Mouse (Mus musculus) forebrain, embryonic 12.5 days (tissue): ENCODE results near the gene Herpud2. TPM values are rescaled to one million over a fixed set of nuclear protein-coding genes. Genes with fewer than 3 reads are reported as not detected.

Source experiments
- ATAC-seq: fragments of 200-750 bp; cut with Nextera tagmentation; 2 replicates; pipeline ENCODE4 v1.8.0; 2017; ENCODE audit warnings: moderate TSS enrichment; ENCODE audit not compliant: low FRiP score
- H3K27ac ChIP-seq: fragments of 300-500 bp; sonication (generic); 2 replicates; pipeline ENCODE4 v1.5.1; 2016; ENCODE audit warnings: mild to moderate bottlenecking
- H3K27me3 ChIP-seq: fragments of 300-500 bp; sonication (generic); 2 replicates; pipeline ENCODE4 v1.6.1; 2016; ENCODE audit warnings: mild to moderate bottlenecking
- H3K36me3 ChIP-seq: fragments of 300-500 bp; sonication (generic); replicated peaks from 2 replicates; pipeline ENCODE4 v1.6.1; 2016; ENCODE audit warnings: mild to moderate bottlenecking
- H3K4me1 ChIP-seq: fragments of 300-500 bp; sonication (generic); 2 replicates; pipeline ENCODE4 v1.6.1; 2016
- H3K4me2 ChIP-seq: fragments of 300-500 bp; sonication (generic); 2 replicates; pipeline ENCODE4 v1.6.1; 2016; ENCODE audit warnings: mild to moderate bottlenecking, moderate library complexity
- H3K4me3 ChIP-seq: fragments of 300-500 bp; sonication (generic); replicated peaks from 2 replicates; pipeline ENCODE4 v1.5.1; 2016; ENCODE audit warnings: mild to moderate bottlenecking
- H3K9ac ChIP-seq: fragments of 300-500 bp; sonication (generic); 2 replicates; pipeline ENCODE4 v1.6.1; 2016; ENCODE audit warnings: mild to moderate bottlenecking
- H3K9me3 ChIP-seq: fragments of 300-500 bp; sonication (generic); 2 replicates; pipeline ENCODE4 v1.6.1; 2016
- WGBS: fragments of 180-500 bp; shearing (Covaris S2); methylation state at CpG from one replicate; pipeline ENCODE4 v1.1.7; 2016; 5-methylcytosine and 5-hydroxymethylcytosine counted together
- polyA plus RNA-seq: library from polyadenylated mRNA; unstranded; fragments of >200 nt; fragmentation: Nextera tagmentation; extraction: Ambion mirVana; gene quantifications from 2 replicates; pipeline ENCODE4 v1.2.1, GENCODE M21; 2016

The Herpud2 gene
- polyA plus RNA-seq, result 41.7 and 42.8 TPM in 2 replicates

DNA sequence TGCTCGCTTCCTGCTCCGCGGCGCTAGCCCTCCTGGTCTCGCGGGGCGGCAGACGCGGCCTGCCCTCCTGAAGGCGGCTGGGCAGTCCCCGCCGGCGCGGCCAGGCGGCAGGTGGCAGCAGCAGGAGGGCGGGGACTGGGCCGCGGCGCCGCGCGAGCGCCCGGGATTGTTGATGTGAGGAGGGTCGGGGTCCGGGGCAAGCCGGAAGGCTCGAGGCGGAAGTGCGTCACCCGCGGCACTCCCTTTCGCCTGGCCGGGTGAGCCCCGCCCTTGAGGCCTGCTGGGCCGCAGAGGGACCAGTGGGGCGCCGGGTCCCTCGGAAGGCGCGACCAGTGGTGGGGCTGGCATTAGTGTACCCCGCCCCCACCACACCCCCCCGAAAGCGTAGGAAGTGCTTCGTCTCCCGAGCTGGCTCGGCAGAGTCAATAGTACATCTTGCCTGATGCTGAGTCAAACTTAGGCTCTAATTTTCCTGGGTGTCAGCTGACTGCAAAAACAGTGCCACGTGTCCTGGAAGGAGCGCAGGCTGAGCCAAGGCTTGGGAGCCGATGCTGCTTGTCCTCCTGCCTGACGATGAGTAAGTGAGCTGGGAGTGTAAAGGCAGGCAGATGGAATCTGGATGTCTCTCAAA, at the start of gene Herpud2:
Herpud2 (minus strand) TSS at position 210 of the 631 bp plus-strand sequence.
- H3K27ac ChIP-seq, result peak within 1 kb of the TSS; percentile 99
- no peaks in the 10 kb centered on the region for H3K27me3 ChIP-seq
- peak within 1 kb of the TSS; percentile 95 for H3K4me3 ChIP-seq
- under 1% methylated on average over 45 of the region's 51 CpGs for WGBS
- H3K9ac ChIP-seq, result peak within 1 kb of the TSS; percentile 95
- peaks cover 23% of the 10 kb centered on the region for H3K4me1 ChIP-seq
- H3K9me3 ChIP-seq, result no peaks in the 10 kb centered on the region
- H3K36me3 ChIP-seq, result no peaks in the 10 kb centered on the region
- peak within 1 kb of the TSS; percentile 68 for H3K4me2 ChIP-seq
- peak; percentile 99 for ATAC-seq

- Histone ChIP-seq H3K9ac (no peak overlapping the region), H3K9me3 (no peaks in the 10 kb centered on the region), H3K36me3 (no peaks in the 10 kb centered on the region), H3K4me3 (no peak overlapping the region), H3K4me1 (no peaks in the 10 kb centered on the region; the same call in 1 of the 2 replicates), H3K27ac (no peak overlapping the region), H3K27me3 (no peaks in the 10 kb centered on the region), H3K4me2 (no peak overlapping the region)
- no peak for ATAC-seq
- 88% methylated on average over 3 of the region's 3 CpGs for WGBS
Measured at GRCm38 (mm10) chr9:25200987-25201386, 49.4 kb upstream of the Herpud2 start.

DNA sequence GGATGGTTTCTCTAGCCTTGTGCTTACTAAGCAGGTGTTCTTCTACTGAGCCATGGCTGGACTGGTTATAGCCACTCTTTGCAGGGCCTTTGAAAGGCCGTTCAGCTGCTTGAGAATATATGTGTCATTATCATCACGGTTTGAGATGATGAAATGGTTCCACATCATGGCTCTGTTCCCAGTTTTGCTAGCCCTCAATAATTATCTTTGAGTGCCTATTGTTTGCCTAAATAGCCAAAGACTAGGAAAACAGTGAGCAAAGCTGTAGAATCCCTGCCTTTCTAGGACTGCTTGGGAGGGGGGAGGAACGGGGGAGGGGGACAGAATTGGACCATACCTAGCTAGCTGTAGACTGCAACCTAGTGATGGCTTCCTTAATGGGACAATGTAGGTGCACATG, 48.5 kb upstream of the Herpud2 start:
- no peak for ATAC-seq

GRCm38 (mm10) chr9:25196746-25197145, 45.1 kb upstream of the Herpud2 start:
- H3K36me3 ChIP-seq, result no peaks in the 10 kb centered on the region
- no peak for ATAC-seq
- no peak overlapping the region for H3K27ac ChIP-seq
- no peak overlapping the region for H3K9ac ChIP-seq
- no peaks in the 10 kb centered on the region for H3K9me3 ChIP-seq
- no peaks in the 10 kb centered on the region for H3K27me3 ChIP-seq
- no peak overlapping the region for H3K4me3 ChIP-seq
- no peaks in the 10 kb centered on the region; the same call in 1 of the 2 replicates for H3K4me1 ChIP-seq
- no peak overlapping the region for H3K4me2 ChIP-seq
- WGBS, result 89% methylated on average over 5 of the region's 5 CpGs

More for the DNA sequence above, 48.5 kb upstream of the Herpud2 start:
- H3K27me3 ChIP-seq, result no peaks in the 10 kb centered on the region
- no peak overlapping the region for H3K9ac ChIP-seq
- no peaks in the 10 kb centered on the region for H3K9me3 ChIP-seq
- no peak overlapping the region for H3K4me2 ChIP-seq
- 72% methylated on average over 3 of the region's 3 CpGs for WGBS
- H3K4me3 ChIP-seq, result no peak overlapping the region
- no peak overlapping the region for H3K27ac ChIP-seq
- no peaks in the 10 kb centered on the region for H3K36me3 ChIP-seq
- no peaks in the 10 kb centered on the region; the same call in 1 of the 2 replicates for H3K4me1 ChIP-seq

DNA sequence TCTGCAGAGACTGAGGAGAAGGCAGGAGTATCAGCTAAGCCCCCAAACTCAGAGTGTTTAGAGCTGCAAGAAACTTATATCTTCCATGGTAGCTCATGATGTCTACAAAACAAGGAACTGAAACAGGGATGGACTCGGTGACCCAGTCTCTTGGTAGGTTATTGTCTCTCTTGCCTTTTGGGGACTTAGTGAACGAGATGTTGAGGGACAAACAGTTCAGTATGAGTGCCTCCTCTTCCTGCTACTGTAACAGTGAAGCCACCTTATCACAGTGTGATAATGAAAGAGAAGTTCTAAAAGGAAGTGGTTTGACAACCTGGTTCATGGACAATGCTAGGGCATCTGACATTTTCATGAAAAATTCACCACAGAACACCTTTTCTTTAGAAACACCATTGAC, 40.0 kb upstream of the Herpud2 start:
- Histone ChIP-seq H3K9me3 (no peaks in the 10 kb centered on the region), H3K27me3 (no peaks in the 10 kb centered on the region), H3K4me3 (no peak overlapping the region), H3K4me2 (no peak overlapping the region), H3K9ac (no peak overlapping the region), H3K36me3 (no peaks in the 10 kb centered on the region), H3K27ac (no peak overlapping the region), H3K4me1 (no peaks in the 10 kb centered on the region)
- no peak for ATAC-seq
- 77% methylated on average over 2 of the region's 2 CpGs for WGBS

DNA sequence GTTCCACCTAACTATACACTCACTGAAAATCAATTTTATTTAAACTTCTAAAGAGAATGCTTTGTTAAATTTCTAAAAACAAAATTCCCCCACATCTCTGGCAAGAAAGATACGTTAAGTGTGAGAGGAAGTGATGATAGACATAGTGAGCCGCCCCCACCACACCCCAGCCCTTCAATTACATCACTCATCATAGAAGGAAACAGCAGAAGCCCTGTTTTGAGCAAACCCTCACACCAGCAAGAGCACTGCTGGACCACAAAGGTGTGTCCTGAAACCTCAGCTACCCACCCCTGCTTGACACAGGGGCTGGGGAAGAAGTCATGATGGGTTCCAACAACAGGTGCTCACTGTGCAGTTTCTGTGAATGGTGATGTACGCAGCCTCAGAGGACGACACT, 34.9 kb upstream of the Herpud2 start:
- Histone ChIP-seq H3K36me3 (no peaks in the 10 kb centered on the region), H3K9ac (no peak overlapping the region), H3K27me3 (no peaks in the 10 kb centered on the region), H3K4me1 (no peaks in the 10 kb centered on the region), H3K27ac (no peak overlapping the region), H3K4me3 (no peak overlapping the region), H3K4me2 (no peak overlapping the region), H3K9me3 (no peaks in the 10 kb centered on the region)
- no peak for ATAC-seq
- WGBS, result 87% methylated on average over 4 of the region's 4 CpGs

- Histone ChIP-seq H3K9ac (no peak overlapping the region), H3K4me2 (no peak overlapping the region), H3K9me3 (no peaks in the 10 kb centered on the region), H3K4me1 (no peaks in the 10 kb centered on the region), H3K27ac (no peak overlapping the region), H3K4me3 (no peak overlapping the region), H3K36me3 (no peaks in the 10 kb centered on the region), H3K27me3 (no peaks in the 10 kb centered on the region)
- WGBS, result 48% methylated on average over 7 of the region's 7 CpGs
- ATAC-seq, result no peak
Measured at GRCm38 (mm10) chr9:25185854-25186253, 34.2 kb upstream of the Herpud2 start.

DNA sequence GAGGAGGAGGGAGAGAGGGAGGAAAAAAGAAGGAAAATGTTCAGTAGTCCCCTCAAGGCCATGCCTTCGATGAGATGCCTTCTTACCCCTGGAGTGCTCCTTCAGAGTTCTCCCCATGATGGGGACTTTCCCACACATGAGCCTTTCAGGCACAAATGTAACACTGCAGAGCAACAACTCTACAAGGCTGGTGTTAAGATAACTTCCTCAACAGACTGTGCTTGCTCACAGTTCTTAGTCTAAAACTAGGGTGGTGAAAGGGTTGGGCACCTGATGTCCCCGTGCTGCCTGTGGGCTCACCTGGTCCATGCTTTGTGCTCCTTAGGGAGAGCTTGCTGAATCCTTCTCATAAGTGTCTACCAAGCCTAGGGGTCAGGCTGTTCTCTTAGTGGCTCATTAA, 33.0 kb upstream of the Herpud2 start:
- no peaks in the 10 kb centered on the region for H3K4me1 ChIP-seq
- no peak for ATAC-seq
- no peak overlapping the region for H3K9ac ChIP-seq
- H3K4me3 ChIP-seq, result no peak overlapping the region
- no peaks in the 10 kb centered on the region for H3K27me3 ChIP-seq
- H3K9me3 ChIP-seq, result no peaks in the 10 kb centered on the region
- H3K36me3 ChIP-seq, result no peaks in the 10 kb centered on the region
- WGBS, result 90% methylated on average over 2 of the region's 2 CpGs
- no peak overlapping the region for H3K4me2 ChIP-seq
- no peak overlapping the region for H3K27ac ChIP-seq

- ATAC-seq, result no peak
- 84% methylated on average over 3 of the region's 3 CpGs for WGBS
- Histone ChIP-seq H3K36me3 (no peaks in the 10 kb centered on the region), H3K4me2 (no peak overlapping the region), H3K4me3 (no peak overlapping the region), H3K9me3 (no peaks in the 10 kb centered on the region), H3K27ac (no peak overlapping the region), H3K27me3 (no peaks in the 10 kb centered on the region), H3K4me1 (no peaks in the 10 kb centered on the region), H3K9ac (no peak overlapping the region)
Measured at GRCm38 (mm10) chr9:25178066-25178465, 26.4 kb upstream of the Herpud2 start.

DNA sequence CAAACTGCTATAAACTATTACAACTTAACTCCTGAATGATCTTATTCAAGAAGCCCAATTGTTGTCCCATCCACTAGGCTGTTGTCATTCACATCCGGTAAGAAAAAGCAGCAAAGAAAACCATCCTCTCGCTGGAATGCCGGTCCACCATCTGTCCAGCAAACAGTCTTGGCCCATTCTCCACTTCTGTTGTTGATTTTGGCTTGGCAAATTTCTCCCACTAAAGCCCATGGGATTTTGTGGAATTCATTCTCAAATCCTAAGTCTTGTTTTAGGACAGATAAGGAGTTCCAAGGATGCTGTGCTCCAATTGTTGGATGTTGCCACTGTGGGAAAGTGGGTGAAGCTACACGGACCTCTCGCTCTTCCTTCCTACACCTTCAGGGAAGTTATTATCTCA, 25.6 kb upstream of the Herpud2 start:
- H3K9me3 ChIP-seq, result no peaks in the 10 kb centered on the region
- H3K4me3 ChIP-seq, result no peak overlapping the region
- H3K27ac ChIP-seq, result no peak overlapping the region
- no peaks in the 10 kb centered on the region for H3K27me3 ChIP-seq
- no peak for ATAC-seq
- no peak overlapping the region for H3K9ac ChIP-seq
- H3K4me1 ChIP-seq, result no peaks in the 10 kb centered on the region
- H3K36me3 ChIP-seq, result no peaks in the 10 kb centered on the region
- 90% methylated on average over 5 of the region's 5 CpGs for WGBS
- H3K4me2 ChIP-seq, result no peak overlapping the region

GRCm38 (mm10) chr9:25176562-25176961, 24.9 kb upstream of the Herpud2 start:
- no peaks in the 10 kb centered on the region for H3K36me3 ChIP-seq
- H3K4me2 ChIP-seq, result no peak overlapping the region
- H3K9ac ChIP-seq, result no peak overlapping the region
- no peaks in the 10 kb centered on the region for H3K9me3 ChIP-seq
- no peaks in the 10 kb centered on the region for H3K4me1 ChIP-seq
- WGBS, result 70% methylated on average over 1 of the region's 1 CpGs
- H3K27me3 ChIP-seq, result no peaks in the 10 kb centered on the region
- H3K27ac ChIP-seq, result no peak overlapping the region
- ATAC-seq, result no peak
- H3K4me3 ChIP-seq, result no peak overlapping the region

DNA sequence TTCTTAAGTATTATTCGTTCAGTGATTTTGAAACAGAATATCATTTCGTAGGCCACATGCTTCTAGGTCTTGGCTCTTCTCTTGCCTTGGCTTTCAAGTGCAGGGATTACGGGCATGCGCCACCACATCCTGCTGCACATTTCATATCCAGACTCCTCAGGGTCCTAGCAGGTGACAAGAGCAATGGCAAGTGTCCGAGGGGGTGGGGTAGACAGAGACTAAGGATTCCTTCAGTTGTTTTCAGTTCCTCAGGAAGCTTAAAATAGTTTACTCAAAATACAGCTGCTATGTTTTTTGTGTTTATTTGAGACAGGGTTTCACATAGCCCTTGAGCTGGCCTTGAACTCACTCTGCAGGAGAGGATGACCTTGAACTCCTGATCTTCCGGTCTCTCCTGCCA, 24.4 kb upstream of the Herpud2 start:
- 89% methylated on average over 6 of the region's 6 CpGs for WGBS

DNA sequence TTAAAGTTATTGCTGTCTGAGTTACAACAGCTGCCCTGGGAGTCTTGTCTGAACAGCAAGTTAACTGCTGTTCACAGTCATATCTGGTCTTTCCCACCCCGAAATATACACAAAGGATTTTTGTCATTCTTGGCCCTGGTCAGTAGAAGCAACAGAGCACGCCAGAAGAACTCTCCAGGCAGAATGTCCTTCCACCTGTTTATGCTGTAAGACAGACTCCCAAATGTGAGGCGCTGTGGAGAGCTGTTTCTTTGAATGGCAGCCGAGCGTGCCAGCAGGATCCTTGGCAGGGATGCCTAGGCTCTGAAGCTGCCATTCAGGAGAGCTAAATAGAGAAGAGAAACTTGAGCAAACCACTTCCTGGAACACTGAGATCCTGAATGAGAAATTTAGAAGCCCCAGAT, 23.4 kb upstream of the Herpud2 start:
- no peaks in the 10 kb centered on the region for H3K4me1 ChIP-seq
- ATAC-seq, result no peak
- no peaks in the 10 kb centered on the region for H3K9me3 ChIP-seq
- no peaks in the 10 kb centered on the region for H3K27me3 ChIP-seq
- H3K4me3 ChIP-seq, result no peak overlapping the region
- WGBS, result 55% methylated on average over 5 of the region's 5 CpGs
- H3K9ac ChIP-seq, result no peak overlapping the region
- no peak overlapping the region for H3K27ac ChIP-seq
- H3K36me3 ChIP-seq, result no peaks in the 10 kb centered on the region
- no peak overlapping the region for H3K4me2 ChIP-seq

More for the DNA sequence above, 24.4 kb upstream of the Herpud2 start:
- Histone ChIP-seq H3K9me3 (no peaks in the 10 kb centered on the region), H3K4me1 (no peaks in the 10 kb centered on the region), H3K4me2 (no peak overlapping the region), H3K27me3 (no peaks in the 10 kb centered on the region), H3K27ac (no peak overlapping the region), H3K36me3 (no peaks in the 10 kb centered on the region), H3K4me3 (no peak overlapping the region), H3K9ac (no peak overlapping the region)
- ATAC-seq, result no peak
